Mouse (Mus musculus) E14TG2a.4 (cell line): Measurements from ENCODE around the gene Mbd5.

Experiments used
- CTCF ChIP-seq: conservative IDR thresholded peaks from 2 replicates; pipeline ENCODE4 v1.5.1; 2014; ENCODE audit warnings: low read length
- NANOG ChIP-seq: IDR thresholded peaks from 2 replicates; pipeline ENCODE4 v1.6.1; 2014; ENCODE audit warnings: borderline replicate concordance, low read length, mixed read lengths
- POU5F1 ChIP-seq: IDR thresholded peaks from 2 replicates; pipeline ENCODE4 v1.6.1; 2014; ENCODE audit warnings: low read length, borderline replicate concordance

DNA sequence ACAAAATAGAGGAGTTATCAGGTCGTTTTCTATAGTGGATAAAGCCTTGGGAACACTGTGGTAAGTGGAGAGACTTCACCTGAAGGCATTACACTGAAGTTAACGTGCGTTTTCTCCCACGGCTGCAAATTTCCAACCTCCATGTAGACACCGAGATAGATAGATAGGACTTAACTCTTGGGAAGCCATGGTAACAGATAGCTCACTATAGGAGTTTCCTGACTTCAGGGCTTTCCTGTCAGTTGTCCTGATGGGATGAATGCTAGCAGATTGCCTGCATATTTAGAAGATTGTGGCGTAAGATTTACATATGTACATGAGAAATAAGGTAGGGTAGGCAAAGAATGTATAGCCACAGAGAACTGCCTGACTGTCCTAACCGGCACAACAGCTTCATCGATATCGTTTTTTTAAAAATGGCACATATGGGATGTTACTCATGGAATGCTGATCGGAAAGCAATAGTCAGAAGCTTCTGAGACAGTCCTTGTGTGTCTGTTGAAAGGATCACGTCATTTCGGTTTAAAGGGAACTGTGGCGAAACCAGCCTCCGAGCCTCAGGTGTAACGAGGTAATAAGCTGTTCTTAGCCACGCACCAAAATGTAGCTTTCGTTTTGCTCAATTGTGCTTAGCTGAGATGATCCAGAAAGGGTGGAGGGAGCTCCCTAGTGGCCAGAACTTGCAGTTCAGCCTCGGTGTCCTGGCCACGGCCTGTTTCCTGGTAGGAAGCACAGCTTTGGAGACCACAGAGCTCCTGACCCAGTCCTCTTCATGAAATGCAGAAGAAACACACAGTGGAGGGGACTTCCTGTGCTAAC, 363.5 kb downstream of the Mbd5 start:
- TF ChIP-seq CTCF, result peak; percentile 76
- no peak for TF ChIP-seq NANOG
- no peak for TF ChIP-seq POU5F1
